Mouse (Mus musculus) erythroblast, embryonic 14.5 days (primary cell): ENCODE results near the gene Etnk2.

Source experiments
- GATA1 ChIP-seq: IDR thresholded peaks from 2 replicates; pipeline ENCODE4 v1.6.1; 2012; ENCODE audit warnings: low read length, inconsistent platforms, mixed read lengths
- TAL1 ChIP-seq: IDR thresholded peaks from 3 replicates; pipeline ENCODE4 v1.6.1; 2012; ENCODE audit warnings: low read length, inconsistent platforms, mixed read lengths

DNA sequence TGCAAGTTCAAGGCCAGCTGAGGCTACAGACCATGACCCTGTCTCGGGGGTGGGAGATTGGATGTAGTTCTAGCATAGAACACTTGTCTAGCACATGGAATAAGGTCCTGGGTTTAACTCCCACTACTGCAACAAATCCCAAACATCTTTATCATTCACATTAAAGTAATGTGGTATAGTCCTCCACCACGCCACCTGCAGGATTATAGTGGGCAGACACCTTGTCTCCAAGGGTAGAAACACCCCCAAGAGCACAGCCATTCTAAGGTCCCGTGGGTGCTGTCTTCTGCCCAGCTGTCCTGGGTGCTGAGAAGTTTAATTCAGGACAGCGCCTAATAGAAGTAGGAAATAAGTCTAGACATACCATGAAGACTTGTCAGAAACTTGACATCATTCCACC is 46.8 kb upstream of the Etnk2 start:
- TF ChIP-seq TAL1, result no peak
- TF ChIP-seq GATA1, result no peak
